Mouse (Mus musculus) fibroblast of lung, adult 2 months (primary cell): ENCODE data around the gene G430095P16Rik.

Experiments
- DNase-seq: peaks from one replicate; pipeline ENCODE4 v3.0.0-alpha.2; 2011; ENCODE audit warnings: low read depth

The G430095P16Rik gene

GRCm38 (mm10) chr8:84771941-84772378, 49.2 kb downstream of the G430095P16Rik start:
- DNase-seq: no peak

- DNase-seq: no peak
Observed at GRCm38 (mm10) chr8:84772628-84773027, 49.8 kb downstream of the G430095P16Rik start.

DNA sequence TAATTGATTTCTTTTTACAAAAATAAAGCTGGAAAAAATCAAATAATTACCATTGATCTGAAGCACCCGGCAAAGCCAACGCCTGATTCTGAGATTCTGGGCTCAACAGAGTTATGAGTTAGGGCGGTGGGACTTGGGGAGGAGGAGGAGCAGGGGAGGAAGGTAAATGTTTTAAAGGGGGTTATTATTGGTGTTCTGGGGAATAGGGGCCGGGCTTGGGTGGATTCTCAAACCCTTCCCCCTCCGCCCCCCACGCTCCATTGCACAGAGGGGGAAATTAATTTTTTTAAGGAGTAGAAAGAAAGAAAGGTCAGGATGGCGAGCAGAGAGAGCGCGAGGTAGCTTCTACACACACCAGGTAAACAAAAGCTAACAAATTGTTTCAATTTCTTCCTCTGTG, 50.5 kb downstream of the G430095P16Rik start:
- DNase-seq: no peak

GRCm38 (mm10) chr8:84773833-84774232, 51.0 kb downstream of the G430095P16Rik start:
- peak; percentile 84 for DNase-seq

DNA sequence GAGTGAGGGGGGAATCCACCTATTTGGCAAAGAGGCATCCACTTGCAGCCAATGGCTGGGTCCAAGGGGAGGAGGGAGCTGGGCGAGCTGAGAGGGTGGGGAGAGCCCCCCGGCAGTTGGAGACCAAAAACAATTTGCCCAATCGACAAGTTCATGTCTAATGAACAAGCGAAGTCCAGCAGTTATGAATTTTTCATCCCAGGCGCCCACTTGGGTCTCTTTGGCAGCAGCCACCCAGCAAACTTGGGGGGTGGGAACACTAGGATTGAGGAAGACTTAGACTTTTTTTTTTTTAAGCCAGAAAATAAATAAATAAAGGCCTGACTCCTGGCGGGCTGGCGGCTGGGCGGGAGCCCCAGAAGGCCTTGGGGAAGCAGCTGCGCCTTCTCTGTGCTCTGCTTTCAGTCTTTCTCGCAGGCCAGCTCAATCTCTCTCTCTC, 51.7 kb downstream of the G430095P16Rik start:
- DNase-seq: peak; percentile 85

- DNase-seq: no peak
Observed at GRCm38 (mm10) chr8:84775105-84775591, 52.3 kb downstream of the G430095P16Rik start.

DNA sequence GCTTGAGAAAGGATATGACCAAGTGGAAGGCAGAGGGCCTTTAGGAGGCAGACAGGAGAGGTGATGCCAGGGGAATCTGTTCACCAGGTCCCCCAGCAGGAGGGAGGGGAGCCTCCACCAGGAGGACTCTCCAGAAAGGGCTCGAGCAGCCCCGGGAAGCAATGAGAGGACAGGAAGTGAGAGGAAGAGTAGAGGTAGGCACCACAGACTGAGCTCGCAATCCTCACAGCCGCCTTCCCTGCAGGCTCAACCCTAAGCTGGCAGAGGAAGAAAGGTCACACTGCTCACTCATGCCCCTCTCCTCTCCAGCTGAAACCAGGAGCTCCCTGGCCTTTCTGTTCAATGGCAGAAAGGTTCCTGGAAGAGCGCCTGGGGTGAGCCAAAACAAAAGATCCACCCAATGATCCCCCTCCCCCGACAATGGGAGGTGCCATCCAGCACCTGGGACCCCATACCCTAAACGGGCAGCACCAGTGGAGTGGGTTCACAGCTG, 52.9 kb downstream of the G430095P16Rik start:
- DNase-seq: no peak
